Mouse (Mus musculus): ENCODE data around the gene Ppm1b.

DNA sequence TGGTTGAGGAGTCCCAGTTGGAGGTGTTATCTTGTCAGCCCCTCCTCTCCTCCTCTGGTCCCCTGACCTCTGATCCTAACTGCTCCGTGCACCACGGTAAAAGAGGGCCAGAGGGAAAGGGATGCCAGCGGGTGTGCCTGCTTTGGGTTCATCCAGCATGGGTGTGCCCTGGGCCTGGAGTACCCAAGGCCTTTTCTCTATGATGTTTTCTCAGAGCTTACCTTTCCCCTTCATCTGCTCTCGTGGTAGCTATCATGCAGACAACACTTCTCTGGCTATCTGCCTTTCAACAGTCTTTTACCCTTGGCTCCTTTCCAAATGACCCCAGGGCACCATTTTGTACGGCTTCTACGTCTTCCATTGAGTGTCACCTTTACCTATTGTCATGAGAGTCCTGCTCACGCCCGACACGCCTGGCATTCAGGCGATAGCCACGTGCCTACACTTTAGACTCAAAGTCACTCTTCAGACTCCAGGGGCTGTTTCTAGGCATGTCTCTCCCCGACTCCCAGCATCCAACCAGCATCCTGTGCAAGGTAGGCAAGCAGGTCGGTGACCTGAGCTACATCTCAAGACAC is 15.2 kb upstream of the Ppm1b start:
- TF ChIP-seq GATA1 (IDR thresholded peaks at IDR 0.05; ENCODE audit: borderline replicate concordance, low read length) = no peak
- TF ChIP-seq FLI1 (IDR thresholded peaks at IDR 0.05; ENCODE audit: low read length) = no peak
